Mouse (Mus musculus): ENCODE measurements at regions not wholly inside any gene's neighbourhood (a gene's known extent, or its start where the extent isn't known, plus 50 kb on each side); places are given as distances from the start of the nearest gene placed in this dataset.
A peak's percentile ranks its signal among the peaks of the same experiment; 100 is the strongest.
"Not testable (repeated sequence)": the region's sequence is repeated elsewhere in the genome, so short reads cannot be mapped to it uniquely, and the experiment has no call there.

GRCm38 (mm10) chr9:43857988-43858387 lies 114.2 kb downstream of the Nectin1 start:
- no peak overlapping the region for H3K4me3 ChIP-seq (replicated peaks)
- H3K4me1 ChIP-seq (replicated peaks) = peaks cover 5% of the 10 kb centered on the region; the same call in 1 of the 2 replicates
- no peaks in the 10 kb centered on the region for H3K36me3 ChIP-seq
- no peak overlapping the region for H3K4me2 ChIP-seq (replicated peaks)
- no peak for ATAC-seq
- 0 out of 2 replicates have a peak, but pooled peaks cover 19% of the 10 kb centered on the region for H3K27me3 ChIP-seq
- 50% methylated on average over 2 of the region's 2 CpGs for WGBS
- H3K27ac ChIP-seq = no peak overlapping the region
- H3K9me3 ChIP-seq = no peaks in the 10 kb centered on the region
- H3K9ac ChIP-seq (replicated peaks) = no peak overlapping the region

GRCm38 (mm10) chr9:43858761-43859160 lies 115.0 kb downstream of the Nectin1 start:
- Histone ChIP-seq H3K9ac (replicated peaks) (no peak overlapping the region), H3K36me3 (no peaks in the 10 kb centered on the region), H3K4me3 (replicated peaks) (no peak overlapping the region), H3K27me3 (0 out of 2 replicates have a peak, but pooled peaks cover 20% of the 10 kb centered on the region), H3K27ac (no peak overlapping the region), H3K4me1 (replicated peaks) (peaks cover 10% of the 10 kb centered on the region), H3K4me2 (replicated peaks) (no peak overlapping the region), H3K9me3 (no peaks in the 10 kb centered on the region)
- 22% methylated on average over 6 of the region's 6 CpGs for WGBS
- ATAC-seq = no peak

- WGBS = 95% methylated on average over 2 of the region's 2 CpGs
- no peak for ATAC-seq
- no peak overlapping the region for H3K4me2 ChIP-seq (replicated peaks)
- H3K4me1 ChIP-seq (replicated peaks) = peaks cover 22% of the 10 kb centered on the region
- no peak overlapping the region for H3K27ac ChIP-seq
- no peaks in the 10 kb centered on the region for H3K9me3 ChIP-seq
- H3K9ac ChIP-seq (replicated peaks) = no peak overlapping the region
- H3K27me3 ChIP-seq = peaks cover 21% of the 10 kb centered on the region; the same call in 1 of the 2 replicates
- H3K36me3 ChIP-seq = no peaks in the 10 kb centered on the region
- no peak overlapping the region for H3K4me3 ChIP-seq (replicated peaks)
Measured at GRCm38 (mm10) chr9:43860264-43860663, 116.5 kb downstream of the Nectin1 start.

- Histone ChIP-seq H3K27ac (no peak overlapping the region), H3K36me3 (no peaks in the 10 kb centered on the region), H3K27me3 (peaks cover 27% of the 10 kb centered on the region; the same call in 1 of the 2 replicates), H3K4me2 (replicated peaks) (no peak overlapping the region), H3K4me1 (replicated peaks) (peaks cover 22% of the 10 kb centered on the region), H3K9me3 (no peaks in the 10 kb centered on the region), H3K9ac (replicated peaks) (no peak overlapping the region), H3K4me3 (replicated peaks) (no peak overlapping the region)
- WGBS = 32% methylated on average over 10 of the region's 10 CpGs
- no peak for ATAC-seq
Measured at GRCm38 (mm10) chr9:43861375-43861774, 117.6 kb downstream of the Nectin1 start.

- not testable (repeated sequence) for H3K27ac ChIP-seq; H3K9me3 ChIP-seq; H3K4me2 ChIP-seq (replicated peaks); H3K4me3 ChIP-seq (replicated peaks); H3K9ac ChIP-seq (replicated peaks); ATAC-seq; H3K36me3 ChIP-seq
- Histone ChIP-seq H3K27me3 (peaks cover 27% of the 10 kb centered on the region; the same call in 1 of the 2 replicates), H3K4me1 (replicated peaks) (peaks cover 22% of the 10 kb centered on the region)
- whole genome bisulfite sequencing = 22% methylated on average over 11 of the region's 11 CpGs
Measured at GRCm38 (mm10) chr9:43862034-43862433, 118.2 kb downstream of the Nectin1 start.

- Histone ChIP-seq H3K27me3 (peaks cover 26% of the 10 kb centered on the region; the same call in 1 of the 2 replicates), H3K4me2 (replicated peaks) (peak overlapping the region; percentile 50), H3K9me3 (no peaks in the 10 kb centered on the region), H3K9ac (replicated peaks) (peak overlapping the region; percentile 40), H3K27ac (peak overlapping the region; percentile 63), H3K4me3 (replicated peaks) (peak overlapping the region; percentile 17; the same call in 1 of the 2 replicates), H3K36me3 (no peaks in the 10 kb centered on the region), H3K4me1 (replicated peaks) (peaks cover 22% of the 10 kb centered on the region)
- peak; percentile 89 for ATAC-seq
- 2% methylated on average over 30 of the region's 30 CpGs for WGBS
Measured at GRCm38 (mm10) chr9:43863609-43864397, 120.0 kb downstream of the Nectin1 start.

GRCm38 (mm10) chr9:43866802-43867201 lies 123.0 kb downstream of the Nectin1 start:
- H3K27me3 ChIP-seq = peaks cover 25% of the 10 kb centered on the region
- no peak overlapping the region for H3K4me3 ChIP-seq (replicated peaks)
- ATAC-seq = no peak
- H3K9me3 ChIP-seq = no peaks in the 10 kb centered on the region
- H3K9ac ChIP-seq (replicated peaks) = no peak overlapping the region
- no peak overlapping the region for H3K27ac ChIP-seq
- no peak overlapping the region for H3K4me2 ChIP-seq (replicated peaks)
- H3K36me3 ChIP-seq = no peaks in the 10 kb centered on the region
- WGBS = 73% methylated on average over 12 of the region's 12 CpGs
- peaks cover 17% of the 10 kb centered on the region for H3K4me1 ChIP-seq (replicated peaks)

GRCm38 (mm10) chr9:43873841-43874240 lies 130.1 kb downstream of the Nectin1 start:
- no peak overlapping the region for H3K4me2 ChIP-seq (replicated peaks)
- WGBS = 78% methylated on average over 2 of the region's 2 CpGs
- H3K4me3 ChIP-seq (replicated peaks) = no peak overlapping the region
- H3K27me3 ChIP-seq = peaks cover 23% of the 10 kb centered on the region
- no peaks in the 10 kb centered on the region for H3K9me3 ChIP-seq
- no peaks in the 10 kb centered on the region for H3K36me3 ChIP-seq
- no peak overlapping the region for H3K27ac ChIP-seq
- no peak overlapping the region for H3K9ac ChIP-seq (replicated peaks)
- peaks cover 2% of the 10 kb centered on the region for H3K4me1 ChIP-seq (replicated peaks)
- no peak for ATAC-seq

GRCm38 (mm10) chr9:43874332-43874731 lies 130.5 kb downstream of the Nectin1 start:
- Histone ChIP-seq H3K9me3 (no peaks in the 10 kb centered on the region), H3K4me2 (replicated peaks) (no peak overlapping the region), H3K4me3 (replicated peaks) (no peak overlapping the region), H3K9ac (replicated peaks) (no peak overlapping the region), H3K27ac (no peak overlapping the region), H3K4me1 (replicated peaks) (peaks cover 7% of the 10 kb centered on the region), H3K36me3 (no peaks in the 10 kb centered on the region), H3K27me3 (peaks cover 25% of the 10 kb centered on the region)
- ATAC-seq = no peak
- 92% methylated on average over 5 of the region's 5 CpGs for WGBS

- Histone ChIP-seq H3K27me3 (peaks cover 42% of the 10 kb centered on the region), H3K36me3 (no peaks in the 10 kb centered on the region), H3K9me3 (no peaks in the 10 kb centered on the region), H3K4me2 (replicated peaks) (peak overlapping the region; percentile 63), H3K4me3 (replicated peaks) (peak overlapping the region; percentile 40), H3K27ac (peak overlapping the region; percentile 58), H3K9ac (replicated peaks) (peak overlapping the region; percentile 59), H3K4me1 (replicated peaks) (peaks cover 26% of the 10 kb centered on the region)
- WGBS = 3% methylated on average over 24 of the region's 24 CpGs
- ATAC-seq = peak; percentile 51
Measured at GRCm38 (mm10) chr9:43879220-43879968, 135.6 kb downstream of the Nectin1 start.

- peak; percentile 81 for ATAC-seq
- H3K4me3 ChIP-seq (replicated peaks) = peak overlapping the region; percentile 40
- peaks cover 42% of the 10 kb centered on the region for H3K27me3 ChIP-seq
- H3K27ac ChIP-seq = peak overlapping the region; percentile 58
- H3K4me2 ChIP-seq (replicated peaks) = peak overlapping the region; percentile 63
- WGBS = 1% methylated on average over 26 of the region's 26 CpGs
- no peaks in the 10 kb centered on the region for H3K36me3 ChIP-seq
- no peaks in the 10 kb centered on the region for H3K9me3 ChIP-seq
- H3K4me1 ChIP-seq (replicated peaks) = peaks cover 26% of the 10 kb centered on the region
- peak overlapping the region; percentile 59 for H3K9ac ChIP-seq (replicated peaks)
Measured at GRCm38 (mm10) chr9:43879969-43880396, 136.2 kb downstream of the Nectin1 start.

- H3K9ac ChIP-seq (replicated peaks) = no peak overlapping the region
- no peaks in the 10 kb centered on the region for H3K27me3 ChIP-seq
- H3K27ac ChIP-seq = no peak overlapping the region
- no peaks in the 10 kb centered on the region for H3K9me3 ChIP-seq
- H3K4me3 ChIP-seq (replicated peaks) = no peak overlapping the region
- H3K4me2 ChIP-seq (replicated peaks) = no peak overlapping the region
- 63% methylated on average over 6 of the region's 6 CpGs for WGBS
- H3K36me3 ChIP-seq = no peaks in the 10 kb centered on the region
- H3K4me1 ChIP-seq (replicated peaks) = peaks cover 8% of the 10 kb centered on the region; the same call in 1 of the 2 replicates
- ATAC-seq = no peak
Measured at GRCm38 (mm10) chr9:43893086-43893485, 149.3 kb downstream of the Nectin1 start.
